ENCODE assay signal across 23 mouse cellular contexts in the genomic region with DNA sequence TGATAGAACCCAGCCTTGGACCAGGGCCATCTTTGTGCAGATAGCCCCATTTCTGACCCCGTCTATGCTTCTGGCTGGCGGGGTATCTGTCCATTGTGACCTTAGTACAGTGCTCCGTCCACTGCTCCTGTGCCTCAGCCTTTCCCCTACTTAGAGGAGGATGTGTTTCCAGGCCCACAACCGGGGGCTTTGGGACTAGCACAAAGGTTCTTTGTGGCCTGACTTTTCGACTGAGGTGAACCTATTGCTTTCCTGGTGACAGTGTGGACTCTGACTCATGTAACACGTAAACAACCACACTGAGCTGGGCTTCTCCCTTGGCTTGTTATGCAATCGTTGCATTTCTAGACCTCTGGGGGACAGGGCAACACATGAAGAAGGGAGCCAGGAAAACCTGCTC. TPM values are rescaled to one million over a fixed set of nuclear protein-coding genes. Genes with fewer than 3 reads are reported as not detected.
DNase-seq lines count a peak whose midpoint lies in the region; ATAC-seq lines count a peak whose summit lies in the region.
"Had no signal": no experiment of that assay in that cellular context is flagged by ENCODE, and none has a peak within 500 bp of the region (broad histone marks: within the 10 kb centered on the region; RNA-seq: fewer than 3 reads in every experiment).

No protein-coding gene starts in this region.

- H3K36me3 ChIP-seq in kidney, embryonic 16.5 days (ENCODE audit: insufficient read depth, low read length) = no peaks in the 10 kb centered on the region
- H3K36me3 ChIP-seq: forebrain, embryonic 12.5 days; G1E; hindbrain, embryonic 15.5 days; limb, embryonic 15.5 days had no signal

- H3K27ac ChIP-seq in kidney, embryonic 16.5 days (ENCODE audit: low read length) = no peak overlapping the region
- H3K27ac ChIP-seq: forebrain, embryonic 12.5 days; heart, adult 2 months; hindbrain, embryonic 15.5 days; left cerebral cortex, adult 2 months; limb, embryonic 15.5 days had no signal

- H3K27me3 ChIP-seq in kidney, embryonic 16.5 days (ENCODE audit: insufficient read depth, low read length) = no peaks in the 10 kb centered on the region
- H3K27me3 ChIP-seq: forebrain, embryonic 12.5 days; hindbrain, embryonic 15.5 days; limb, embryonic 15.5 days had no signal

- no peak overlapping the region for H3K4me2 ChIP-seq in kidney, embryonic 16.5 days (replicated peaks; ENCODE audit: low read depth, low read length)
- H3K4me2 ChIP-seq: forebrain, embryonic 12.5 days; hindbrain, embryonic 15.5 days; limb, embryonic 15.5 days had no signal

- H3K4me1 ChIP-seq in kidney, embryonic 16.5 days (ENCODE audit: insufficient read depth, low read length) = no peaks in the 10 kb centered on the region
- H3K4me1 ChIP-seq: forebrain, embryonic 12.5 days; hindbrain, embryonic 15.5 days; limb, embryonic 15.5 days; megakaryocyte, embryonic 14.5 days had no signal

- peak; percentile 87 for DNase-seq in kidney, adult 11 months
- DNase-seq in urinary bladder, postnatal 14 days (ENCODE audit: low spot score) = peak; percentile 34
- no peak for DNase-seq in urinary bladder, postnatal 25 days (ENCODE audit: low spot score)
- peak; percentile 49 to 88 for DNase-seq in kidney, postnatal 25 days
- DNase-seq in gastrocnemius, postnatal 25 days = no peak
- no peak for DNase-seq in gastrocnemius, postnatal 10 days
- no peak for DNase-seq in right cerebral cortex, postnatal 4 days
- DNase-seq: cerebellum, adult 18-20 months; heart, adult 2 months; heart, postnatal 10 days; thymus, adult 18-20 months had no signal

- no peak overlapping the region for H3K4me3 ChIP-seq in kidney, embryonic 16.5 days (ENCODE audit: low read length)
- H3K4me3 ChIP-seq: forebrain, embryonic 12.5 days; heart, adult 2 months; hindbrain, embryonic 15.5 days; left cerebral cortex, adult 2 months; limb, embryonic 15.5 days; megakaryocyte, embryonic 14.5 days had no signal

- H3K9ac ChIP-seq in kidney, embryonic 16.5 days (replicated peaks; ENCODE audit: low read length) = no peak overlapping the region
- H3K9ac ChIP-seq: forebrain, embryonic 12.5 days; hindbrain, embryonic 15.5 days; limb, embryonic 15.5 days had no signal

- no peak for ATAC-seq in kidney, embryonic 16.5 days (ENCODE audit: low FRiP score, low TSS enrichment)

- 0 out of 2 replicates have a peak, but pooled peaks cover 4% of the 10 kb centered on the region for H3K9me3 ChIP-seq in kidney, embryonic 16.5 days (ENCODE audit: low read length)
- H3K9me3 ChIP-seq: forebrain, embryonic 12.5 days; hindbrain, embryonic 15.5 days; limb, embryonic 15.5 days had no signal

- WGBS in kidney, embryonic 16.5 days = 89% methylated on average over 7 of the region's 7 CpGs

RNA-seq across cellular contexts. Expression of a gene that starts 5.8 kb away (rescaled TPM):
- not detected in 2 replicates for polyA plus RNA-seq in kidney, embryonic 16.5 days (2015; fragmentation: Nextera tagmentation; extraction: Ambion mirVana)
- not detected for total RNA-seq in gastrocnemius, postnatal 25 days (2021)
- not detected for total RNA-seq in gastrocnemius, postnatal 10 days (2021)
- total RNA-seq: common myeloid progenitor, adult 5-6 weeks; heart, adult 2 months; heart, postnatal 10 days; layer of hippocampus, adult 18-20 months; left cerebral cortex, adult 2 months; monocyte, adult 5-6 weeks had no signal
- polyA plus RNA-seq: embryonic facial prominence, embryonic 14.5 days; forebrain, embryonic 12.5 days; G1E; heart, adult 2 months; hindbrain, embryonic 15.5 days; limb, embryonic 15.5 days; neural tube, embryonic 14.5 days had no signal

RNA-seq across cellular contexts. Expression of a gene that starts 7.8 kb away (rescaled TPM):
- polyA plus RNA-seq in kidney, embryonic 16.5 days (2015; fragmentation: Nextera tagmentation; extraction: Ambion mirVana) = 44.0 and 52.4 TPM in 2 replicates
- 1 to 10 TPM in 1 of 2 experiments, under 1 TPM in 1; 0.49 to 2.6 TPM for total RNA-seq in gastrocnemius, postnatal 25 days (2021)
- 1 to 10 TPM; 1.1 to 1.9 TPM for total RNA-seq in gastrocnemius, postnatal 10 days (2021)
- total RNA-seq: common myeloid progenitor, adult 5-6 weeks; G1E; monocyte, adult 5-6 weeks had no signal
- polyA plus RNA-seq: G1E had no signal

RNA-seq across cellular contexts. Expression of a gene that starts 44.2 kb away (rescaled TPM):
- polyA plus RNA-seq in kidney, embryonic 16.5 days (2015; fragmentation: Nextera tagmentation; extraction: Ambion mirVana) = 22.1 and 22.9 TPM in 2 replicates
- not detected for total RNA-seq in gastrocnemius, postnatal 25 days (2021)
- not detected for total RNA-seq in gastrocnemius, postnatal 10 days (2021)
- total RNA-seq: common myeloid progenitor, adult 5-6 weeks; G1E; heart, adult 2 months; heart, postnatal 10 days; layer of hippocampus, adult 18-20 months; monocyte, adult 5-6 weeks had no signal
- polyA plus RNA-seq: embryonic facial prominence, embryonic 14.5 days; forebrain, embryonic 12.5 days; G1E; hindbrain, embryonic 15.5 days; limb, embryonic 15.5 days; neural tube, embryonic 14.5 days had no signal

Comparison
In these comparisons a context has a peak if more than half of its experiments do, and no peak if none do; other contexts are left out.
1. DNase-seq: peak in kidney, adult 11 months (single experiment), urinary bladder, postnatal 14 days (single experiment) and kidney, postnatal 25 days (2 of 2); none in urinary bladder, postnatal 25 days (single experiment), gastrocnemius, postnatal 25 days (single experiment), gastrocnemius, postnatal 10 days (single experiment) and right cerebral cortex, postnatal 4 days (single experiment).